Mouse (Mus musculus) limb, embryonic 12.5 days (tissue): ENCODE results near the gene Ip6k2. TPM values are rescaled to one million over a fixed set of nuclear protein-coding genes. Genes with fewer than 3 reads are reported as not detected.

Experiments
- ATAC-seq: fragments of 200-750 bp; cut with Nextera tagmentation; 2 replicates; pipeline ENCODE4 v1.8.0; 2017; ENCODE audit warnings: low read depth, moderate TSS enrichment; ENCODE audit not compliant: insufficient number of reproducible peaks, insufficient read depth, low FRiP score, low TSS enrichment
- H3K27ac ChIP-seq: fragments of 300-500 bp; sonication (generic); 2 replicates; pipeline ENCODE4 v1.5.1; 2016; ENCODE audit warnings: mild to moderate bottlenecking, moderate library complexity
- H3K27me3 ChIP-seq: fragments of 300-500 bp; sonication (generic); 2 replicates; pipeline ENCODE4 v1.6.1; 2016; ENCODE audit warnings: mild to moderate bottlenecking, moderate library complexity
- H3K36me3 ChIP-seq: fragments of 300-500 bp; sonication (generic); 2 replicates; pipeline ENCODE4 v1.6.1; 2016; ENCODE audit warnings: mild to moderate bottlenecking, moderate library complexity
- H3K4me1 ChIP-seq: fragments of 300-500 bp; sonication (generic); replicated peaks from 2 replicates; pipeline ENCODE4 v1.6.1; 2016
- H3K4me2 ChIP-seq: fragments of 300-500 bp; sonication (generic); 2 replicates; pipeline ENCODE4 v1.6.1; 2016; ENCODE audit warnings: mild to moderate bottlenecking, moderate library complexity
- H3K4me3 ChIP-seq: fragments of 300-500 bp; sonication (generic); replicated peaks from 2 replicates; pipeline ENCODE4 v1.5.1; 2016; ENCODE audit warnings: mild to moderate bottlenecking
- H3K9ac ChIP-seq: fragments of 300-500 bp; sonication (generic); replicated peaks from 2 replicates; pipeline ENCODE4 v1.6.1; 2016; ENCODE audit warnings: mild to moderate bottlenecking, moderate library complexity
- H3K9me3 ChIP-seq: fragments of 300-500 bp; sonication (generic); 2 replicates; pipeline ENCODE4 v1.6.1; 2016; ENCODE audit warnings: mild to moderate bottlenecking, moderate library complexity
- WGBS: fragments of 180-500 bp; shearing (Covaris S2); methylation state at CpG from one replicate; pipeline ENCODE4 v1.1.7; 2016; 5-methylcytosine and 5-hydroxymethylcytosine counted together
- polyA plus RNA-seq: library from polyadenylated mRNA; unstranded; fragments of >200 nt; fragmentation: Nextera tagmentation; extraction: Ambion mirVana; gene quantifications from 2 replicates; pipeline ENCODE4 v1.2.1, GENCODE M21; 2016

The Ip6k2 gene
- polyA plus RNA-seq, 1 experiment from 2014 or later = 144 TPM

- no peak overlapping the region for H3K27ac ChIP-seq
- no peak overlapping the region for H3K9ac ChIP-seq
- ATAC-seq = no peak
- 5% methylated on average over 25 of the region's 25 CpGs for WGBS
- no peak overlapping the region for H3K4me2 ChIP-seq
- no peaks in the 10 kb centered on the region for H3K9me3 ChIP-seq
- H3K4me3 ChIP-seq = no peak overlapping the region
- H3K36me3 ChIP-seq = no peaks in the 10 kb centered on the region
- peaks cover 75% of the 10 kb centered on the region for H3K27me3 ChIP-seq
- H3K4me1 ChIP-seq = peaks cover 17% of the 10 kb centered on the region
Measured at GRCm38 (mm10) chr9:108824144-108824685, 40.6 kb downstream of the Ip6k2 start.

GRCm38 (mm10) chr9:108824755-108825413 is 41.3 kb downstream of the Ip6k2 start:
- ATAC-seq = no peak
- WGBS = under 1% methylated on average over 31 of the region's 31 CpGs
- H3K4me3 ChIP-seq = no peak overlapping the region

GRCm38 (mm10) chr9:108825820-108826699 is 42.5 kb downstream of the Ip6k2 start, which contains the start of gene Celsr3:
Gene Celsr3 (plus strand): TSS chr9:108826320.
- H3K27ac ChIP-seq = no peak within 1 kb of the TSS
- peak within 1 kb of the TSS; percentile 73 for H3K4me2 ChIP-seq
- peaks cover 17% of the 10 kb centered on the region for H3K4me1 ChIP-seq
- peaks cover 91% of the 10 kb centered on the region for H3K27me3 ChIP-seq
- no peaks in the 10 kb centered on the region for H3K9me3 ChIP-seq
- H3K9ac ChIP-seq = no peak within 1 kb of the TSS
- 2% methylated on average over 63 of the region's 70 CpGs for WGBS
- peak within 1 kb of the TSS; percentile 45 for H3K4me3 ChIP-seq
- no peaks in the 10 kb centered on the region for H3K36me3 ChIP-seq
- ATAC-seq = 0 out of 2 replicates have a peak, but pooled peaks have one; percentile 27

More at GRCm38 (mm10) chr9:108824755-108825413, 41.3 kb downstream of the Ip6k2 start:
- Histone ChIP-seq H3K27me3 (peaks cover 81% of the 10 kb centered on the region), H3K9ac (no peak overlapping the region), H3K27ac (no peak overlapping the region), H3K4me2 (no peak overlapping the region), H3K9me3 (no peaks in the 10 kb centered on the region), H3K36me3 (no peaks in the 10 kb centered on the region), H3K4me1 (peaks cover 17% of the 10 kb centered on the region)

GRCm38 (mm10) chr9:108826700-108827340 is 43.2 kb downstream of the Ip6k2 start:
- no peaks in the 10 kb centered on the region for H3K9me3 ChIP-seq
- no peaks in the 10 kb centered on the region for H3K36me3 ChIP-seq
- peak overlapping the region; percentile 64 for H3K4me2 ChIP-seq
- H3K9ac ChIP-seq = no peak overlapping the region
- no peak overlapping the region for H3K27ac ChIP-seq
- H3K4me1 ChIP-seq = peaks cover 22% of the 10 kb centered on the region
- H3K27me3 ChIP-seq = peaks cover 97% of the 10 kb centered on the region
- peak; percentile 24; the same call in 1 of the 2 replicates for ATAC-seq
- WGBS = 2% methylated on average over 39 of the region's 39 CpGs
- peak overlapping the region; percentile 39 for H3K4me3 ChIP-seq

- Histone ChIP-seq H3K4me2 (peak overlapping the region; percentile 64), H3K9ac (no peak overlapping the region), H3K4me1 (peaks cover 27% of the 10 kb centered on the region), H3K27ac (no peak overlapping the region), H3K36me3 (no peaks in the 10 kb centered on the region), H3K4me3 (peak overlapping the region; percentile 39), H3K9me3 (no peaks in the 10 kb centered on the region), H3K27me3 (peaks cover 99% of the 10 kb centered on the region)
- ATAC-seq = peak; percentile 4; the same call in 1 of the 2 replicates
- WGBS = 15% methylated on average over 34 of the region's 34 CpGs
Measured at GRCm38 (mm10) chr9:108827454-108827853, 43.9 kb downstream of the Ip6k2 start.

GRCm38 (mm10) chr9:108827906-108828305 is 44.3 kb downstream of the Ip6k2 start:
- peak overlapping the region; percentile 64; the same call in 1 of the 2 replicates for H3K4me2 ChIP-seq
- no peaks in the 10 kb centered on the region for H3K9me3 ChIP-seq
- H3K27me3 ChIP-seq = peaks cover 100% of the 10 kb centered on the region
- no peaks in the 10 kb centered on the region for H3K36me3 ChIP-seq
- ATAC-seq = no peak
- WGBS = 63% methylated on average over 18 of the region's 18 CpGs
- peak overlapping the region; percentile 39 for H3K4me3 ChIP-seq
- H3K27ac ChIP-seq = no peak overlapping the region
- H3K4me1 ChIP-seq = peaks cover 27% of the 10 kb centered on the region
- no peak overlapping the region for H3K9ac ChIP-seq

- Histone ChIP-seq H3K36me3 (no peaks in the 10 kb centered on the region), H3K9ac (no peak overlapping the region), H3K27me3 (peaks cover 84% of the 10 kb centered on the region), H3K27ac (no peak overlapping the region), H3K4me3 (peak overlapping the region; percentile 49), H3K4me1 (peaks cover 20% of the 10 kb centered on the region), H3K9me3 (no peaks in the 10 kb centered on the region), H3K4me2 (peak overlapping the region; percentile 89)
- no peak for ATAC-seq
- WGBS = 6% methylated on average over 23 of the region's 23 CpGs
Measured at GRCm38 (mm10) chr9:108831637-108832036, 48.0 kb downstream of the Ip6k2 start.

GRCm38 (mm10) chr9:108832390-108833108 is 49.0 kb downstream of the Ip6k2 start:
- Histone ChIP-seq H3K27me3 (peaks cover 75% of the 10 kb centered on the region), H3K4me3 (peak overlapping the region; percentile 49), H3K4me2 (peak overlapping the region; percentile 89), H3K9me3 (no peaks in the 10 kb centered on the region), H3K36me3 (no peaks in the 10 kb centered on the region), H3K9ac (no peak overlapping the region), H3K4me1 (peaks cover 13% of the 10 kb centered on the region), H3K27ac (no peak overlapping the region)
- WGBS = 6% methylated on average over 46 of the region's 46 CpGs
- peak; percentile 95 for ATAC-seq

GRCm38 (mm10) chr9:108842989-108843388 is 59.4 kb downstream of the Ip6k2 start:
- Histone ChIP-seq H3K36me3 (no peaks in the 10 kb centered on the region), H3K9ac (no peak overlapping the region), H3K27me3 (peaks cover 32% of the 10 kb centered on the region), H3K4me3 (0 out of 2 replicates have a peak overlapping the region, but pooled peaks have one; percentile 2), H3K27ac (no peak overlapping the region), H3K4me2 (peak overlapping the region; percentile 37), H3K9me3 (no peaks in the 10 kb centered on the region), H3K4me1 (0 out of 2 replicates have a peak, but pooled peaks cover 3% of the 10 kb centered on the region)
- ATAC-seq = no peak; the same call in 1 of the 2 replicates
- WGBS = 14% methylated on average over 14 of the region's 14 CpGs

GRCm38 (mm10) chr9:108845390-108845789 is 61.8 kb downstream of the Ip6k2 start:
- Histone ChIP-seq H3K36me3 (no peaks in the 10 kb centered on the region), H3K27ac (no peak overlapping the region), H3K27me3 (peaks cover 32% of the 10 kb centered on the region), H3K9ac (no peak overlapping the region), H3K9me3 (no peaks in the 10 kb centered on the region), H3K4me1 (0 out of 2 replicates have a peak, but pooled peaks cover 3% of the 10 kb centered on the region), H3K4me3 (no peak overlapping the region), H3K4me2 (no peak overlapping the region)
- ATAC-seq = no peak
- WGBS = 66% methylated on average over 5 of the region's 5 CpGs
